Mouse (Mus musculus) cortical plate, adult 2 months (tissue): ENCODE data around the gene Pklr. TPM values are rescaled to one million over a fixed set of nuclear protein-coding genes. Genes with fewer than 3 reads are reported as not detected.

Source experiments
- H3K27ac ChIP-seq: fragments of 200-500 bp; 2 replicates; pipeline ENCODE4 v1.5.1; 2012; ENCODE audit warnings: low read length, control low read depth, inconsistent platforms; ENCODE audit not compliant: insufficient read depth
- H3K4me1 ChIP-seq: fragments of 200-500 bp; 2 replicates; pipeline ENCODE4 v1.6.1; 2011; ENCODE audit warnings: low read length; ENCODE audit not compliant: control insufficient read depth, insufficient read depth
- H3K4me3 ChIP-seq: fragments of 200-500 bp; 2 replicates; pipeline ENCODE4 v1.5.1; 2011; ENCODE audit warnings: mild to moderate bottlenecking, low read length, control low read depth; ENCODE audit not compliant: insufficient read depth
- CTCF ChIP-seq: fragments of 200-500 bp; IDR thresholded peaks from 2 replicates; pipeline ENCODE4 v1.5.1; 2011; ENCODE audit warnings: mild to moderate bottlenecking, control low read depth, low read length; ENCODE audit not compliant: insufficient read depth; ENCODE audit errors: extremely low read depth
- POLR2A ChIP-seq: fragments of 200-500 bp; IDR thresholded peaks from 2 replicates; pipeline ENCODE4 v1.6.1; 2011; ENCODE audit warnings: mild to moderate bottlenecking, low read length, control low read depth; ENCODE audit not compliant: insufficient read depth; ENCODE audit errors: extremely low read depth
- polyA plus RNA-seq: library from polyadenylated mRNA; depleted of rRNA; stranded (reverse); fragments of >200 nt; gene quantifications from 2 replicates; pipeline ENCODE4 v1.2.3, GENCODE M21; 2012; rRNA removed

Pklr gene
- polyA plus RNA-seq, 1 experiment, result 0.08 TPM

DNA sequence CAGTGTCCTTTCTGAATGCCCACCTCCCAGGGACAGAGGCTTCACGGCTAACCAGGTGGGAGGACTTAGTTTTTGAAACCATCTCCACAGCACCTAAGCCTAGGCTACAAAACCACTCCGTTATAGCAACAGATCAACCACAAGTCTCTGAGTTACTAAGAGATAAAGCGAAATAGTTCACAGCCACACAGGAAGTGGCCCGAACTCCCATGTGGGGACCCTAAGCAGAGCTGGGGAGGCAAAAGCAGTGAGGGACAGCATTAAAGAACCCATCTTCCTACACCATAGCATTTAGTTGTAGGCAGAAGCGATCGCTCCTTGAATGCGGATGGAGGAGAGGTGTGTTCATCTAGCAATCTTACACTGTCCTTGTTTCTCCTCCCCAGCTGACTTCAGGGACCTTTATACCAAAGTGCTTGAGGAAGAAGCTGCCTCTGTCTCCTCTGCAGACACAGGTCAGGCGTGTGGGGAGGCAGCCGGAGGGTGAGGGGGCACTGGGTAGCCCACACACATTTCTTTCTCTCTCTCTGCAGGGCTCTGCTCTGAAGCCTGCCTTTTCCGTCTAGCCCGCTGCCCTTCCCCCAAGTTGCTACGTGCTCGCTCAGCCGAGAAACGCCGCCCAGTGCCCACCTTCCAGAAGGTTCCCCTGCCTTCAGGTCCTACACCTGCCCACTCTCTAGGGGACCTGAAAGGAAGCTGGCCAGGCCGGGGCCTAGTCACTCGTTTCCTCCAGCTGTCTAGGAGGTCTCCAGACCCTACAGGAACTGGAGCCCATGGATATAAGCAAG is 51.9 kb downstream of the Pklr start:
- no peak overlapping the region for H3K4me3 ChIP-seq
- TF ChIP-seq POLR2A (no peak), CTCF (no peak)
- H3K4me1 ChIP-seq, result no peaks in the 10 kb centered on the region
- no peak overlapping the region for H3K27ac ChIP-seq

DNA sequence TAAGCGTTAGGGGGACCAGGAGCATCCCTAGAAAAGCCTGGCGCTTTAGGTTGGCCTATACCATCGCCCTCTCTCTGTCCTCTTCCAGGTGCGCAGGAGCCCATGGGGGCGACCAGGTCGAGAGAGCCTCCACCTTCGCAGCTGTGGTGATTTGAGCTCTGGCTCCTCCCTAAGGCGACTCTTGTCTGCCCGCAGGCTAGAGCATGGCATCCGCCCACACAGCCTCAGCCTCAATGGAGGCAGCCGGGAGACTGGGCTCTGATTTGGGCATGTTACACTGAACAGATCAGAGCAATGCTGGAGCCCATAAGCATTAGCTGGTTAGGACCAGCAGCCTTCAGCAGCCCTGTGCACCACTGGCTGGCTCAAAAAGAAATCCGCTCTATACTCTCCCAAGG is 52.5 kb downstream of the Pklr start:
- TF ChIP-seq POLR2A (no peak), CTCF (no peak)
- Histone ChIP-seq H3K4me1 (no peaks in the 10 kb centered on the region), H3K27ac (no peak overlapping the region), H3K4me3 (no peak overlapping the region)

DNA sequence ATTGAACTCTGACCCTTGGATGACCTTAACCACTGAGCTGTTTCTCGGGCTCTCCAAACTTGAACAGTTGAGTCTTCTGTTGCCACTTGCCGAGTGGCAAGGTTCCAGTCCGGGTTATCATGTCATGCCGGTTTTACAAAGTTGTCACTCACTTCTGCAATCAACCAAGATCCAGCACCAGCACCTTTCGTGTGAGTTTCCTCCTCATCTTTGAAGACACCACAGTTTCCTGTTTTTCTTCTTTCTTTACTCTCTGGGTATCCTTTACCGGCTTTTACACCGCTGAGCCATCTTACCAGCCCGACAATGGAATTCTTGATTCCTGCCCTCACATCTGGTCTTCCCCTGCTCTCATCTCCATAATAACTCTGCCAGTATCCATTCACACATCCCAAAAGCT is 54.5 kb downstream of the Pklr start:
- no peak for TF ChIP-seq CTCF
- TF ChIP-seq POLR2A, result no peak

GRCm38 (mm10) chr3:89193351-89193750 is 57.4 kb downstream of the Pklr start:
- TF ChIP-seq POLR2A, result no peak
- TF ChIP-seq CTCF, result no peak
- Histone ChIP-seq H3K4me3 (no peak overlapping the region), H3K4me1 (no peaks in the 10 kb centered on the region), H3K27ac (no peak overlapping the region)

More for the DNA sequence above, 54.5 kb downstream of the Pklr start:
- no peak overlapping the region for H3K27ac ChIP-seq
- no peak overlapping the region for H3K4me3 ChIP-seq
- H3K4me1 ChIP-seq, result no peaks in the 10 kb centered on the region

DNA sequence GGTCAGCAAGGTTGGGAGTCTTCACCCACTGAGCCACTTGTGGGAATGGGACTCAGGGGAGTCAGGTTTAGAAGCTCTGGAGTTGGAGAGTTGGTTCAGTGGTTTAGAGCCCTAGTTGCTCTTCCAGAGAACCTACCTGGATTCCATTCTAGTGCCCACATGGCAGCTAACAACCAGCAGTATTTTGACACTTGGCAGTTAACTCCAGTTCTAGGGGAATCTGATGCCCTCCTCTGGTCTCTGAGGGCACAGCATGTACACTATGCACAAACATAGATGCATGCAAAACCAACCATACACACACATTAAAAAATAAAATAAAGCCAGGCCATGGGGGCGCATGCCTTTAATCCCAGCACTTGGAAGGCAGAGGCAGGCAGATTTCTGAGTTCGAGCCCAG is 57.9 kb downstream of the Pklr start:
- no peak overlapping the region for H3K4me3 ChIP-seq
- no peaks in the 10 kb centered on the region for H3K4me1 ChIP-seq
- TF ChIP-seq CTCF, result 0 out of 2 replicates have a peak, but pooled peaks have one; percentile 7
- TF ChIP-seq POLR2A, result no peak
- H3K27ac ChIP-seq, result no peak overlapping the region

Other genes with a start within 250 kb of the Pklr start
- 30.9 and 35.4 TPM in 2 replicates for gene Msto1, start 222.1 kb upstream of the Pklr start, polyA plus RNA-seq
- 32.6 and 32.8 TPM in 2 replicates for gene Ash1l, start 185.5 kb upstream of the Pklr start, polyA plus RNA-seq
- gene Dap3, start 185.0 kb upstream of the Pklr start, polyA plus RNA-seq, result 135 and 136 TPM in 2 replicates
- gene Rusc1, start 42.8 kb upstream of the Pklr start, polyA plus RNA-seq, result 199 and 214 TPM in 2 replicates
- gene Gm43738, start 35.0 kb upstream of the Pklr start, polyA plus RNA-seq, result not detected in 2 replicates
- 94.9 and 107 TPM in 2 replicates for gene Fdps, start 34.2 kb upstream of the Pklr start, polyA plus RNA-seq
- gene Hcn3, start 24.1 kb downstream of the Pklr start, polyA plus RNA-seq, result 14.2 and 14.5 TPM in 2 replicates
- 68.0 and 73.0 TPM in 2 replicates for gene Clk2, start 28.7 kb downstream of the Pklr start, polyA plus RNA-seq
- 94.5 and 95.7 TPM in 2 replicates for gene Scamp3, start 41.3 kb downstream of the Pklr start, polyA plus RNA-seq
- gene Fam189b, start 47.0 kb downstream of the Pklr start, polyA plus RNA-seq, result 84.1 and 86.2 TPM in 2 replicates
- gene Gba, start 66.8 kb downstream of the Pklr start, polyA plus RNA-seq, result 85.1 and 86.1 TPM in 2 replicates
- gene Thbs3, start 79.0 kb downstream of the Pklr start, polyA plus RNA-seq, result 68.9 and 70.6 TPM in 2 replicates
- gene Mtx1, start 90.9 kb downstream of the Pklr start, polyA plus RNA-seq, result 132 and 155 TPM in 2 replicates
- gene Muc1, start 92.9 kb downstream of the Pklr start, polyA plus RNA-seq, result 0.88 and 0.95 TPM in 2 replicates
- 58.2 and 61.9 TPM in 2 replicates for gene Krtcap2, start 109.8 kb downstream of the Pklr start, polyA plus RNA-seq
- gene Trim46, start 110.2 kb downstream of the Pklr start, polyA plus RNA-seq, result 87.2 and 91.0 TPM in 2 replicates
- gene Dpm3, start 123.2 kb downstream of the Pklr start, polyA plus RNA-seq, result 150 and 156 TPM in 2 replicates
- 106 and 114 TPM in 2 replicates for gene Slc50a1, start 134.4 kb downstream of the Pklr start, polyA plus RNA-seq
- 11.7 and 12.7 TPM in 2 replicates for gene Efna1, start 145.0 kb downstream of the Pklr start, polyA plus RNA-seq
- 79.9 and 85.1 TPM in 2 replicates for gene Efna3, start 186.8 kb downstream of the Pklr start, polyA plus RNA-seq
- 0.59 and 1.1 TPM in 2 replicates for gene Efna4, start 201.9 kb downstream of the Pklr start, polyA plus RNA-seq
- gene Adam15, start 213.9 kb downstream of the Pklr start, polyA plus RNA-seq, result 170 and 178 TPM in 2 replicates
- gene Dcst2, start 225.8 kb downstream of the Pklr start, polyA plus RNA-seq, result 0.61 and 0.75 TPM in 2 replicates
- gene Dcst1, start 229.1 kb downstream of the Pklr start, polyA plus RNA-seq, result 0.06 TPM in 1 of 2 replicates, not detected in the other